Mouse (Mus musculus) adipose tissue, adult 10 weeks (tissue): ENCODE results near the gene Sart3. TPM values are rescaled to one million over a fixed set of nuclear protein-coding genes. Genes with fewer than 3 reads are reported as not detected.

ENCODE experiments used
- polyA plus RNA-seq: library from polyadenylated mRNA; stranded (reverse); fragments of 350-450 nt; fragmentation: Illumina TruSeq; extraction: RNeasy Lipid Tissue Mini Kit (QIAGEN cat#74804); gene quantifications from one replicate; pipeline ENCODE4 v1.2.3, GENCODE M21; 2014; ENCODE audit warnings: low read depth, low replicate concordance

Sart3 gene
- 19.0 TPM for polyA plus RNA-seq

DNA sequence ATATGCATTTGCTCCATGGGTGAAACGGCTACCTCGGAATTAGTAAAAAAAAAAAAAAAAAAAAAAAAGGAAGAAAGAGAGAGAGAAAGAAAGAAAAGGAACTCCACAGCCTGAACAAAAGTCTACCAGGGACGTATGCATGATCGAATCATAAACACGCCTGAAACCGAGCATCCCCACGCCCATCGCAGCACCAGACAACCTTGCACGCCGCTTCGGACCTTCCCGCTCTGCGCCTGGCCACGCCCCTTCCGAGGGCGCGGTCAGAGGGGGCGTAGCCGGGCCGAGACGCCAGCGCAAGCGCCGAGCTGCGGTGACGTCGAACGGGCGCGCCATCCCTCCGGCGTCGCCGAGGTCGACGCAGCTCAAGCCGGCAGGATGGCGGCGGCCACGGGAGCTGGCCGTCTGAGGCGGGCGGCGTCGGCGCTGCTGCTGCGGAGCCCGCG is at the start of gene Sart3, which contains the start of gene Iscu:
TSS of gene Sart3 (minus strand) at position 61 of the 446 bp plus-strand sequence.
TSS of gene Iscu (plus strand) at position 299 of the 446 bp plus-strand sequence.

DNA sequence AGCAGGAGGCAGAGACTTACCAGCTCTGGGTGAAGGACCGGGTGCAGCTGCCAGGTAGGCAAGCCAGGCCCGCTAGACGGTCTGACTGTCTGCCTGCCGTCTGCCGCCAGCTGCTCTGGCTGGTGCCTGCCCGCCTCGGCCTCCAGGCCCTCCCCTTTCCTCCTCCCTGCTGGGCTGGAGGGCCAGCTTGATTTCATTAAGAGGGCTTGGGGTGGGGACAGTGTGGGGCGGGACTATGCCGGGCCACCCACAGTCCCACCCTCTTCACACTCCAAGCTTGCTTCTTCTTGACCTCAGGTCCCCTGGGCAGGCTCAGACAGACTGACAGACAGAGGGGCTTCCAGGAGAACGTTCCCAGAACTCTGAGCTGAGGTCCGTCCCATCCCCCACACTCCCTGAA is 28.0 kb upstream of the Sart3 start, which contains the start of gene Tmem119:
TSS of gene Tmem119 (minus strand) at position 237 of the 400 bp plus-strand sequence.

DNA sequence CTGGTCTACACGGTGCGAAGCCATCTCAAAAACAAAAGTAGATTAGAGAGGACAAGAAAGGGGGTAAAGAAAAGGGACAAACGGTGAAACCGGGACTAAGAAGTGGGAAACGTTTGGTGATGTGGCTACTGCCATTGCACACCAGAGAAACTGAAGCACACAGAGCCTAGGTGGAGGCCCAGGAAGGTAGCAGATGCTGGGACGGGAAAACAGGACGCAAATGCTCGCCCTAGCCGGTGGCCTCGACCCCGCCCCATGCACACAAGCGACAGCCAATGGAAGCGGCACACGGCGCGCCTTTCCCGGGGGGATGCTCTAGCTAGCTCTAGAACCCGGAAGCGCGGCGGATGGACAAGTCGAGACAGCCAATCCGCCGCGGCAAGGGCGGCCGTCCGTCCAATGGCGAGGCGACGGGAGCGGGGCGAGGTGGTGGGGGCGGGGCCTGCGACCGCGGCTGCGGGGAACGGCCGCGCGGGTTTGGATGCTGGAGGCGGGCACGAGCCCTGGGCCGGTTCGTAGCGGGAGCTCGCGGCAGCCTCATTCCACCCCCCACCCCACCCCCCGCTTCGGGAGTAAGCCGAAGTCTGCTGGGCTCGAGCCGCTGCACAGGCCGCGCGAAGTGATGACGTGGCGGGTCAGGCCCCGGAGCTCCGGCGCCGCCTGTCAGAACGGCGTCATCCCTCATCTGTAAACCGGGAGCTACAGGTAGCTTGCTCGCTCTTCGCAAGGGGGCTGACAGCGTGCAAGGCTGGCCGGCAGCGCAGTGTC is 36.8 kb downstream of the Sart3 start, which contains the start of gene Ficd:
TSS of gene Ficd (plus strand) at position 459 of the 768 bp plus-strand sequence.

DNA sequence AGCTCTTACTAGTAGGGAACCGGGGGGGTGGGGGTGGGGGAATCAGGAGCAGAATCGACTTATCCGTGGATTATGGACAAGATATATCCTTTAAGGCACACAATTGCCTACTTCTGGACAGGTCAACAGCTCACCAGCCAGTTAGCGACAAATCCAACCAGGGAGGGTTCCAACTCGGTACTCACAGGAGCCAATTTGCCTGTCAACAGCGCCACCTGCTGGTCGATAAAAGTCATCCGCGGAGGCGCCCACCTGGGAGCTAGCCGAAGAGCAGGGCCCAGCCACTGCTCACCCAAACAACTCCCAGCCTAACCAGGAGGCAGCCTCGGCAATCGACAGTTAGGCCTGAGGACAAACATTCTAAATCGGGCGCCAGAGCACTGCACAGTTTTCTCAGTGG is 47.9 kb downstream of the Sart3 start, which contains the start of gene 1700069L16Rik:
TSS of gene 1700069L16Rik (minus strand) at position 327 of the 400 bp plus-strand sequence.

Other genes with a start within 250 kb of the Sart3 start
- 45.6 TPM for gene Cmklr1, start 122.1 kb downstream of the Sart3 start, polyA plus RNA-seq
- not detected for gene 1700069L16Rik, start 47.7 kb downstream of the Sart3 start, polyA plus RNA-seq
- gene Ficd, start 36.7 kb downstream of the Sart3 start, polyA plus RNA-seq = 13.8 TPM
- 145 TPM for gene Iscu, start 238 bp upstream of the Sart3 start, polyA plus RNA-seq
- 17.5 TPM for gene Tmem119, start 28.0 kb upstream of the Sart3 start, polyA plus RNA-seq
- 15.1 TPM for gene Selplg, start 60.1 kb upstream of the Sart3 start, polyA plus RNA-seq
- 31.4 TPM for gene Coro1c, start 136.2 kb upstream of the Sart3 start, polyA plus RNA-seq
- 7.9 TPM for gene Ssh1, start 221.4 kb upstream of the Sart3 start, polyA plus RNA-seq
- gene Dao, start 231.2 kb upstream of the Sart3 start, polyA plus RNA-seq = 24.5 TPM